Mouse (Mus musculus) ES-Bruce4 (cell line): ENCODE measurements around the gene S1pr4. TPM values are rescaled to one million over a fixed set of nuclear protein-coding genes. Genes with fewer than 3 reads are reported as not detected.

ENCODE experiments used
- H3K27ac ChIP-seq: 2 replicates; pipeline ENCODE4 v1.5.1; 2012; ENCODE audit warnings: low read length, inconsistent platforms; ENCODE audit not compliant: insufficient read depth
- H3K27me3 ChIP-seq: 2 replicates; pipeline ENCODE4 v1.6.1; 2012; ENCODE audit warnings: mild to moderate bottlenecking, low read length, inconsistent platforms; ENCODE audit not compliant: control insufficient read depth, poor library complexity, insufficient read depth, severe bottlenecking
- H3K36me3 ChIP-seq: 2 replicates; pipeline ENCODE4 v1.6.1; 2012; ENCODE audit warnings: inconsistent platforms, mild to moderate bottlenecking, low read length, moderate library complexity; ENCODE audit not compliant: control insufficient read depth, poor library complexity, insufficient read depth, severe bottlenecking
- H3K4me1 ChIP-seq: one replicate; pipeline ENCODE4 v1.8.1; 2011; ENCODE audit warnings: low read length; ENCODE audit not compliant: control insufficient read depth, insufficient read depth
- H3K4me3 ChIP-seq: 2 replicates; pipeline ENCODE4 v1.5.1; 2011; ENCODE audit warnings: low read depth, mild to moderate bottlenecking, low read length
- H3K9ac ChIP-seq: 2 replicates; pipeline ENCODE4 v1.6.1; 2012; ENCODE audit warnings: low read depth, mild to moderate bottlenecking, inconsistent platforms; ENCODE audit not compliant: poor library complexity, severe bottlenecking
- H3K9me3 ChIP-seq: replicated peaks from 2 replicates; pipeline ENCODE4 v1.6.1; 2012; ENCODE audit warnings: mild to moderate bottlenecking, low read length, inconsistent platforms; ENCODE audit not compliant: control insufficient read depth, poor library complexity, insufficient read depth, severe bottlenecking
- CTCF ChIP-seq: IDR thresholded peaks from one replicate; pipeline ENCODE4 v1.8.1; 2011; ENCODE audit warnings: low read depth, low read length
- EP300 ChIP-seq: IDR thresholded peaks from 2 replicates; pipeline ENCODE4 v1.6.1; 2011; ENCODE audit warnings: low read depth, low read length; ENCODE audit not compliant: insufficient read depth
- POLR2A ChIP-seq: IDR thresholded peaks from one replicate; pipeline ENCODE4 v1.8.1; 2011; ENCODE audit warnings: low read length; ENCODE audit not compliant: insufficient read depth
- polyA plus RNA-seq: library from polyadenylated mRNA; stranded (reverse); fragments of >200 nt; gene quantifications from 2 replicates; pipeline ENCODE4 v1.2.4, GENCODE M21; 2011; ENCODE audit warnings: low read depth; ENCODE audit not compliant: missing spikeins, insufficient read depth, insufficient read length

Gene S1pr4
- polyA plus RNA-seq, 1 experiment, result 0.49 TPM

DNA sequence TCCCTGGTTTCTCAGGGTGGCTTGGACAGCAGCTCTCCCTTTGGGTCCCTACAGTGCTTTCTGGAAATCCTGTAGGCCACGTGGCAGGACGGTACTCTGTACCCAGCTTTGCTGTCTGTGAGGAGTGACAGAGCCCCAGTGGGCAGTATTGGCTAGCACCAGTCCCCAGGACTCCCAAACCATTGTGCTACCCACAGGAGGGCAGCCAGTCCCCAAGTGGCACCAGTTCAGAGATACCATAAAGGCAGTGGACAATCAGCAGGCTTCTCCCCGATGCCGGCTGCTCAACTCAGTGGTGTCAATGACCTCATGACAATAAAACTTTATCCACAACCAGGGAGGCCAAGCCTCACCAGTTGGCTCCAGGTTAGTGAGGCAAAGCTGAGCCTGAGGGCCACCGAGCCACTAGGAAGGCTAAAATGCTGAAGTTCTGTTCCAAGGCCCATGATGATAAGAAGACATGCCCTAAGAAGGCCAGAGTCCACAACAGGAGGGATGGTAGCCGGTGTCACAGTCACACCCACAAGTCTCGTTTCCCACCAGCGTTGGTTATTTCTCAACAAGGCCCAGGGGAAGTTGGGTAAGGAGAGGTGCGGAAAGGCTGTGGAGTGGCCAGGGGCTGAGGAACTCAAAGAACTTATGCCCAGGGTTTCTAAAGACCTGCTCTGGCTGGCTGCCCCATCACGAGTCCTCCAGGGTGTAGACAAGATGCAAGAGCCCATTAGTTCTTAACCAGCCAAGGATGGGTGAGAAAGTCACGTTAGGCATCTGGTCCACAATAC, 5.5 kb downstream of the S1pr4 start:
- H3K9ac ChIP-seq, result no peak overlapping the region
- no peak overlapping the region for H3K4me3 ChIP-seq

DNA sequence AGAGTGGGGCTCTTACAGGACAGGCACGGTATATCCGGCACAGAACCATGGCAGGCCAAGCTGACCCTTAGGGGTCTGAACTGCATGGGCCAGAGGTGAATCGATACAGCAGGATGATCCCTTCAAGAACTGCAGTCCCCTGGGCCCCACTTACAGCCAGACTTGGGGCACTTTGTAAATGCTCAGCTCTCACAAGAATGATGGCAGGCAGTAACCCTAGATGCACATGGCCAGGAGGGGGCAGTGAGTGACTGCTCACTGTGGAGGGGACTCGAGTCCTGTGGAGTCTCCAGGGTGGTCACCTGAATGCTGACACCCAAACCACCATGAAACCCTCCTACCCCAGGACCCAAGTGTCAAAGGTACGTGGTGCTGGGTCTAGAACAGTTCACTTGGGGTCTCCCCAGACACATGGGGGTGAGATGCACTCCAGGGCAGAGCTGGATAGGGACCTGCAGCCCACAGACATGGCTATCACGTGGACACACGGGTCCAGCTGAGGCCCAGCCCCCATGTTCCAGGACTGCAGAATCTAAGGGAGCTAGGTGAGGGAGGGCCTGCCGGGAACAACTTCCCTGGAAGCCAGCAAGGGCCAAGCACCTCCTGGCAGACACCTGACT, 6.2 kb downstream of the S1pr4 start:
- Histone ChIP-seq H3K27me3 (no peaks in the 10 kb centered on the region), H3K4me1 (peaks cover 3% of the 10 kb centered on the region), H3K4me3 (no peak overlapping the region), H3K9ac (no peak overlapping the region), H3K9me3 (no peaks in the 10 kb centered on the region), H3K36me3 (peaks cover 11% of the 10 kb centered on the region; the same call in 1 of the 2 replicates), H3K27ac (no peak overlapping the region)
- TF ChIP-seq CTCF (peak; percentile 38), POLR2A (no peak), EP300 (no peak)

More for the DNA sequence above, 5.5 kb downstream of the S1pr4 start:
- TF ChIP-seq POLR2A (no peak), EP300 (no peak), CTCF (no peak)
- Histone ChIP-seq H3K9me3 (no peaks in the 10 kb centered on the region), H3K27me3 (no peaks in the 10 kb centered on the region), H3K36me3 (peaks cover 11% of the 10 kb centered on the region; the same call in 1 of the 2 replicates), H3K4me1 (peaks cover 3% of the 10 kb centered on the region), H3K27ac (no peak overlapping the region)

DNA sequence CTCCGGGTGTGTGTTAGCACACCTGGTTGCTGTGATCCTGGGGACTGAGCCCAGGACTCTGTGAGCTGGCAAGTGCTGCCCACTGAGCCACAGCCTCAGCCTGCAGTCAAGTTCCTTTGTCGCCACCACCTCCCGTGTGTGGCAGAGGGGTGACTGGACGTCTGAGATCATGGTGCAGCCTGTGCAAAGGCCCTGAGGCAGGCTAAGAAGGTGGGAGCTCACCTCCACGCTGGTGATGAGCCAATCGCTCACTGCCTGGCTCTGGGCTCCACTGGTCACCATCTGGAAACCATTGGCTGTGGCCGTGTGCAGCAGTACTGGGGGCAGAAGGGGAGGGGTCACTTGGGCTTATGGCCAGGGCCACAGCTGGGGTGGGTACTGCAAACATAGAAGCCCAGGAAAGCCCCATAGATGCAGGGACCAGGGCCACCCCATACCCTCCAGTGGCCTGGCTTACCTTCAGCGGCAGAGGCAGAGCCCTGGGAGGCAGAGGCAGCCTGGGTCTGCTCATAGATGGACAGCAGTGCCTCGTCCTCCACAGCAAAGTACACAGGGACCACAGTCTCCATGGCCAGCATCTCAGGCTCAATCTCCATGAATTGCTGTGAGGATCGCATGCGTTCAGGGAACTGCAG, 7.2 kb downstream of the S1pr4 start:
- TF ChIP-seq POLR2A (no peak), CTCF (no peak), EP300 (no peak)
- no peaks in the 10 kb centered on the region for H3K9me3 ChIP-seq
- H3K36me3 ChIP-seq, result peaks cover 13% of the 10 kb centered on the region
- H3K27me3 ChIP-seq, result no peaks in the 10 kb centered on the region
- H3K9ac ChIP-seq, result no peak overlapping the region
- no peak overlapping the region for H3K27ac ChIP-seq
- peaks cover 3% of the 10 kb centered on the region for H3K4me1 ChIP-seq
- no peak overlapping the region for H3K4me3 ChIP-seq

DNA sequence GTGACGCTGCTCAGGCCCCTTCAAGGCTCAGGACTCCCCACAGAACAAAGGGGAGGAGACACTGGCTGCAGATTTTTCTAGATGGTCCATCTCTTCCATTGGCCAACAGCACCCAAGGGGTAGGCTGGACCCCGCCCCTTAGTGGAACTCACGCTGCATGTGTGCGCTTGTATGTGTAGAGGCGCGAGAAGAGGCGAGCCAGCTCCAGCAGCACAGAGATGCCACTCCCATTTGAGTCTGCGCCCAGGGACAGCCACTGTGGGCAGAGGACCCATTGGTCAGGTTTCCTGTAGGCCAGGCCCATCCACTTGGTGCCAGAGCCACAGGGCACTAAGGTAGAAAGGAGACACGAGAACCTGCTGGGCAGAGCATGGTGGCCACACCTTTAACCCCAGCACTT, 8.9 kb downstream of the S1pr4 start:
- no peak overlapping the region for H3K27ac ChIP-seq
- no peak for TF ChIP-seq CTCF
- TF ChIP-seq POLR2A, result no peak
- no peak for TF ChIP-seq EP300
- no peaks in the 10 kb centered on the region for H3K9me3 ChIP-seq
- H3K9ac ChIP-seq, result no peak overlapping the region
- peaks cover 20% of the 10 kb centered on the region for H3K36me3 ChIP-seq
- H3K4me1 ChIP-seq, result peaks cover 3% of the 10 kb centered on the region
- H3K4me3 ChIP-seq, result no peak overlapping the region
- H3K27me3 ChIP-seq, result no peaks in the 10 kb centered on the region

DNA sequence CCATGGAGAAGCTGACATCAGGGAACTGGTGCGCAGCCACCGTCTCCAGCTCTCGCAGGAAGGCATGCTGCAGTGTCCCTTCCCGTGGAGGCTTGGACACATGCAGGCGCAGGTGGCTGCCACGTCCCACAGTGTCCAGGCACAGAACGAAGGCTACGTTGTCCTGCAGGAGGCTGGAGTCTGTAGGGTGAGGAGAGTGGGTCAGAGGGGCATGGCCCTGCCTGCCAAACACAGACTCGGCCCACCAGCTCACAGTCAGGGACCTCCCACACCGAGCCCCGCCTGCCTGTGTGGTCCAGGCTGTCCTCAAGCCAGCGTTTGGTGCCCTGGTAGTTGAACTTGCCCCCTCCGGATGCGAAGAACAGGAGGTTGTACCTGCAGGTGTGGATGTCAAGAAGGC, 10.0 kb downstream of the S1pr4 start:
- H3K4me3 ChIP-seq, result no peak overlapping the region
- H3K9ac ChIP-seq, result no peak overlapping the region
- H3K27ac ChIP-seq, result no peak overlapping the region
- H3K4me1 ChIP-seq, result peaks cover under 1% of the 10 kb centered on the region
- no peaks in the 10 kb centered on the region for H3K27me3 ChIP-seq
- no peaks in the 10 kb centered on the region for H3K9me3 ChIP-seq
- TF ChIP-seq EP300 (no peak), CTCF (no peak), POLR2A (no peak)
- peaks cover 20% of the 10 kb centered on the region for H3K36me3 ChIP-seq

DNA sequence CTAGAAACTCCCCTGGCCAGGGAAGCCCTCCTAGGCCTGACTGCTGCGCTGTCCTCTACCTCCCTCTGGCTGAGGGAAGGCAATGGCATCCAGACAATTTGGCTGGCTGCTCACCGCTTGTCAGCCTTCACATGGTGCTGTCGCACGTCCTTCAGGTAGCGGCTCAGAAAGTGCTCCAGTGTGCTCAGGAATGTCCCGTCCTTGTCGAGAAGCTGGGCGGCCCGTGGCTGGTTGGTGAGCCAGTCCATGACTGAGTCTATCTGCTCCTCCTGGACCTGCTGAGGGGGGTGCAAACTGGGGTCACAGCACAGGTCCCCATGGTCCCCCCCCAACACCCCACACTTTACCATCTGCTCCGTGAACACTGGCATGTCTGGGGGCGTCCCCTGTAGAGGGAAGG, 11.9 kb downstream of the S1pr4 start:
- Histone ChIP-seq H3K9ac (no peak overlapping the region), H3K4me3 (no peak overlapping the region), H3K9me3 (no peaks in the 10 kb centered on the region), H3K27ac (peak overlapping the region; percentile 27), H3K27me3 (no peaks in the 10 kb centered on the region), H3K4me1 (no peaks in the 10 kb centered on the region), H3K36me3 (peaks cover 20% of the 10 kb centered on the region)
- TF ChIP-seq POLR2A (no peak), EP300 (no peak), CTCF (peak; percentile 20)
